Mouse (Mus musculus) brain, embryonic 14.5 days (tissue): ENCODE measurements around the gene Bag1.

Experiments
- CTCF ChIP-seq: fragments of 200-500 bp; IDR thresholded peaks from 2 replicates; pipeline ENCODE4 v1.5.1; 2012; ENCODE audit warnings: inconsistent platforms, mild to moderate bottlenecking, moderate library complexity, borderline replicate concordance; ENCODE audit not compliant: insufficient read depth, insufficient read length; ENCODE audit errors: extremely low read depth
- POLR2A ChIP-seq: fragments of 200-500 bp; IDR thresholded peaks from 2 replicates; pipeline ENCODE4 v1.6.1; 2012; ENCODE audit warnings: mild to moderate bottlenecking, inconsistent platforms, borderline replicate concordance; ENCODE audit not compliant: poor library complexity, insufficient read depth, insufficient read length, severe bottlenecking; ENCODE audit errors: extremely low read depth

DNA sequence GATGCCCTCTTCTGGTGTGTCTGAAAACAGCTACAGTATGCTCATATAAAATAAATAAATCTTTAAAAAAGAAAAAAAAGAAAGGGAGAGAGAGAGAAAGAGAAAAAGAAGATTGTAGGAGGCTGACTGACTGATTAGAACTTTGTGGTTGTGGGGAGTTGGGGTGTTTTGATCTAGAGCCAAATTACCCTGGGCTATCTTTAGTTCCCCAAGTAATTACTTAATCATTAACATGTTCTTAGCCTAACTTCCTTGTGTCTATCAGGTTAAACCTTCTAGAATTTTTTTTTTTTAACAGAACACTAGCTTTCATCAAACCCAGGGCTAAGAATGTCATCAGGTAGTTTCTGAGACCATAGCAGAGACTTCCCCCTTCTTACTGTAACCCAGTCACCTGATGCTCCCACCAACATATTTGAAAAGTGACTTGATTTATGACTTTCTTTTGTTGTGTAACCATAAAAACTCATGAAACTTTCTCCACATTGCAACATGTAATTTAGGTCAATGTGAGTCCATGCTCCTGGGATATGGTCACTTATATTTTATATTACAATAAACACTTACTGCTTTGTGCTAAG lies 33.7 kb downstream of the Bag1 start:
- no peak for TF ChIP-seq POLR2A
- TF ChIP-seq CTCF = no peak
